10 mouse cellular contexts compared by ENCODE assay signal in the genomic region with DNA sequence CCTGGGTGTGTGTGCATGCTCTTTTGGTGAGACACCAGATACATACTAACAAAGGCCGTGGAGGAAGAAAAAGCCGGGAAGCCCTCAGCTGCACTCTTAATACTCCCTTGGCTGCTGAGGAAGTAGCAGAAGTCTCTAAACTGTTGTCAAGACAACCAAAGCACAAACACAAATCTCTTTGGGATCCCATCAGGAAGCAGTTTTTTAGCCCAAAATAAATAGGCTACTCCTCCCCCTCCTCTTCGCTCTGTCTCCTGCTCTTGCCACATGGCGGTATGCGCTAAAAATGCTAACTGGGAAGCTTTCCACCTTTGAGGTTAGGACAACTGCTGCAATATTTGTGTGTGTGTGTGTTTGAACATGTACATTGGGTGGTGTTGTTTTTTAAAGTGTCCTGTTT. TPM values are rescaled to one million over a fixed set of nuclear protein-coding genes. Genes with fewer than 3 reads are reported as not detected.
DNase-seq lines count a peak whose midpoint lies in the region; ATAC-seq and TF ChIP-seq lines count a peak whose summit lies in the region.
"Had no signal": no experiment of that assay in that cellular context is flagged by ENCODE, and none has a peak within 500 bp of the region (broad histone marks: within the 10 kb centered on the region; RNA-seq: fewer than 3 reads in every experiment).

No protein-coding gene starts in this region.

- no peak for TF ChIP-seq POLR2A in liver, adult 2 months (IDR thresholded peaks at IDR 0.05; ENCODE audit: extremely low read depth, insufficient read depth, low read length)

- DNase-seq in cerebellum, adult 9-10 months: peak; percentile 45
- DNase-seq in cerebellum, adult 11-12 months: no peak
- DNase-seq in liver, adult 2 months (ENCODE audit: extremely low read depth, low read depth, low spot score): peak; percentile 26
- DNase-seq in liver, embryonic 11.5 days (ENCODE audit: low spot score): no peak
- DNase-seq in left cerebral cortex, adult 2 months (ENCODE audit: extremely low spot score in 1 of 2, low spot score in 2 of 2): peak; percentile 23 to 32
- no peak for DNase-seq in urinary bladder, postnatal 25 days (ENCODE audit: low spot score)

- no peaks in the 10 kb centered on the region for H3K9me3 ChIP-seq in liver, embryonic 11.5 days (ENCODE audit: control insufficient read depth, low read length)
- H3K9me3 ChIP-seq in neural tube, embryonic 14.5 days (ENCODE audit: control insufficient read depth, low read length): no peaks in the 10 kb centered on the region
- H3K9me3 ChIP-seq in intestine, embryonic 15.5 days: no peaks in the 10 kb centered on the region
- H3K9me3 ChIP-seq: heart, embryonic 15.5 days; lung, embryonic 15.5 days had no signal

- intact Hi-C loops in left cerebral cortex, adult 2 months (cut with DNase I): no loop called here

- no peak for TF ChIP-seq CTCF in liver, adult 2 months (IDR thresholded peaks at IDR 0.05; ENCODE audit: low read depth, low read length)
- TF ChIP-seq CTCF in left cerebral cortex, adult 2 months (IDR thresholded peaks at IDR 0.05): no peak

- no peak for ATAC-seq in liver, embryonic 11.5 days (replicated peaks; ENCODE audit: low FRiP score)
- ATAC-seq in neural tube, embryonic 14.5 days (ENCODE audit: low read depth): no peak
- no peak for ATAC-seq in intestine, embryonic 15.5 days

- no peak overlapping the region for H3K4me3 ChIP-seq in liver, adult 2 months (ENCODE audit: insufficient read depth, low read depth, low read length)
- H3K4me3 ChIP-seq in liver, embryonic 11.5 days (ENCODE audit: low read depth, low read length): no peak overlapping the region
- 0 out of 2 replicates have a peak overlapping the region, but pooled peaks have one; percentile 6 for H3K4me3 ChIP-seq in left cerebral cortex, adult 2 months
- no peak overlapping the region for H3K4me3 ChIP-seq in neural tube, embryonic 14.5 days (ENCODE audit: low read depth, low read length)
- H3K4me3 ChIP-seq in intestine, embryonic 15.5 days (replicated peaks): no peak overlapping the region
- H3K4me3 ChIP-seq: heart, embryonic 15.5 days; lung, embryonic 15.5 days had no signal

- H3K4me2 ChIP-seq in liver, embryonic 11.5 days: no peak overlapping the region
- no peak overlapping the region for H3K4me2 ChIP-seq in neural tube, embryonic 14.5 days (ENCODE audit: low read depth, low read length)
- H3K4me2 ChIP-seq in intestine, embryonic 15.5 days (replicated peaks): no peak overlapping the region
- H3K4me2 ChIP-seq: heart, embryonic 15.5 days; lung, embryonic 15.5 days had no signal

- no peaks in the 10 kb centered on the region for H3K27me3 ChIP-seq in liver, adult 2 months (ENCODE audit: control insufficient read depth, insufficient read depth, low read length)
- peaks cover 21% of the 10 kb centered on the region for H3K27me3 ChIP-seq in liver, embryonic 11.5 days (replicated peaks; ENCODE audit: control insufficient read depth, insufficient read depth, low read length)
- no peaks in the 10 kb centered on the region for H3K27me3 ChIP-seq in neural tube, embryonic 14.5 days (ENCODE audit: control insufficient read depth, insufficient read depth, low read length)
- no peaks in the 10 kb centered on the region for H3K27me3 ChIP-seq in intestine, embryonic 15.5 days (replicated peaks)
- H3K27me3 ChIP-seq: heart, embryonic 15.5 days; lung, embryonic 15.5 days had no signal

- no peaks in the 10 kb centered on the region for H3K36me3 ChIP-seq in liver, adult 2 months (ENCODE audit: control insufficient read depth, insufficient read depth, low read length)
- no peaks in the 10 kb centered on the region for H3K36me3 ChIP-seq in liver, embryonic 11.5 days (ENCODE audit: control insufficient read depth, insufficient read depth, low read length)
- H3K36me3 ChIP-seq in neural tube, embryonic 14.5 days (ENCODE audit: control insufficient read depth, insufficient read depth, low read length): no peaks in the 10 kb centered on the region
- no peaks in the 10 kb centered on the region for H3K36me3 ChIP-seq in intestine, embryonic 15.5 days
- H3K36me3 ChIP-seq: heart, embryonic 15.5 days; lung, embryonic 15.5 days had no signal

- peaks cover 5% of the 10 kb centered on the region; the same call in 1 of the 2 replicates for H3K79me2 ChIP-seq in liver, adult 2 months (ENCODE audit: control insufficient read depth, insufficient read depth, low read length)

- no peak overlapping the region for H3K9ac ChIP-seq in liver, adult 2 months (ENCODE audit: low read depth, low read length)
- H3K9ac ChIP-seq in liver, embryonic 11.5 days (ENCODE audit: low read depth, low read length): no peak overlapping the region
- H3K9ac ChIP-seq in neural tube, embryonic 14.5 days (replicated peaks; ENCODE audit: low read depth, low read length): no peak overlapping the region
- no peak overlapping the region for H3K9ac ChIP-seq in intestine, embryonic 15.5 days
- H3K9ac ChIP-seq: heart, embryonic 15.5 days; lung, embryonic 15.5 days had no signal

- H3K4me1 ChIP-seq in liver, adult 2 months (ENCODE audit: control insufficient read depth, insufficient read depth, low read length): peaks cover 5% of the 10 kb centered on the region; the same call in 1 of the 2 replicates
- H3K4me1 ChIP-seq in liver, embryonic 11.5 days (replicated peaks; ENCODE audit: control insufficient read depth, insufficient read depth, low read length): peaks cover 9% of the 10 kb centered on the region; the same call in 1 of the 2 replicates
- H3K4me1 ChIP-seq in neural tube, embryonic 14.5 days (ENCODE audit: control insufficient read depth, insufficient read depth, low read length): peaks cover 40% of the 10 kb centered on the region
- H3K4me1 ChIP-seq in intestine, embryonic 15.5 days (replicated peaks): peaks cover 18% of the 10 kb centered on the region

- H3K27ac ChIP-seq in liver, adult 2 months (replicated peaks; ENCODE audit: insufficient read depth, low read depth, low read length): 0 out of 2 replicates have a peak overlapping the region, but pooled peaks have one; percentile 35
- no peak overlapping the region for H3K27ac ChIP-seq in liver, embryonic 11.5 days (ENCODE audit: low read depth, low read length)
- H3K27ac ChIP-seq in left cerebral cortex, adult 2 months: peak overlapping the region; percentile 70
- peak overlapping the region; percentile 48; the same call in 1 of the 2 replicates for H3K27ac ChIP-seq in neural tube, embryonic 14.5 days (ENCODE audit: low read depth, low read length)
- no peak overlapping the region for H3K27ac ChIP-seq in intestine, embryonic 15.5 days
- H3K27ac ChIP-seq: heart, embryonic 15.5 days; lung, embryonic 15.5 days had no signal

- 44% methylated on average over 5 of the region's 5 CpGs for WGBS in liver, adult 2 months
- WGBS in liver, embryonic 11.5 days: 84% methylated on average over 5 of the region's 5 CpGs
- WGBS in neural tube, embryonic 14.5 days: 34% methylated on average over 5 of the region's 5 CpGs
- WGBS in intestine, embryonic 15.5 days: 54% methylated on average over 5 of the region's 5 CpGs

RNA-seq across cellular contexts. Expression of a gene that starts 4.1 kb away (rescaled TPM):
- total RNA-seq in liver, adult 2 months (2014; rRNA removed): 5.4 and 6.8 TPM in 2 replicates
- 2.2 and 3.5 TPM in 2 replicates for polyA plus RNA-seq in liver, adult 2 months (2012; rRNA removed)
- 16.3 and 17.1 TPM in 2 replicates for polyA plus RNA-seq in liver, embryonic 11.5 days (2014; fragmentation: Nextera tagmentation; extraction: Ambion mirVana)
- 10 to 100 TPM; 53.6 to 54.7 TPM for total RNA-seq in left cerebral cortex, adult 2 months (2021)
- polyA plus RNA-seq in neural tube, embryonic 14.5 days (2014; fragmentation: Nextera tagmentation; extraction: Ambion mirVana): 70.8 and 81.4 TPM in 2 replicates
- polyA plus RNA-seq in intestine, embryonic 15.5 days (2015; fragmentation: Nextera tagmentation; extraction: Ambion mirVana): 26.6 and 32.5 TPM in 2 replicates

RNA-seq across cellular contexts. Expression of a gene that starts 13.9 kb away (rescaled TPM):
- 12.6 and 15.1 TPM in 2 replicates for total RNA-seq in liver, adult 2 months (2014; rRNA removed)
- polyA plus RNA-seq in liver, adult 2 months (2012; rRNA removed): 13.1 and 15.1 TPM in 2 replicates
- 25.5 and 28.0 TPM in 2 replicates for polyA plus RNA-seq in liver, embryonic 11.5 days (2014; fragmentation: Nextera tagmentation; extraction: Ambion mirVana)
- 10 to 100 TPM; 46.5 to 52.5 TPM for total RNA-seq in left cerebral cortex, adult 2 months (2021)
- polyA plus RNA-seq in neural tube, embryonic 14.5 days (2014; fragmentation: Nextera tagmentation; extraction: Ambion mirVana): 44.4 and 52.2 TPM in 2 replicates
- polyA plus RNA-seq in intestine, embryonic 15.5 days (2015; fragmentation: Nextera tagmentation; extraction: Ambion mirVana): 32.5 and 35.1 TPM in 2 replicates

Comparison
In these comparisons a context has a peak if more than half of its experiments do, and no peak if none do; other contexts are left out.
1. DNase-seq: peak in cerebellum, adult 9-10 months (single experiment), liver, adult 2 months (single experiment) and left cerebral cortex, adult 2 months (2 of 2); none in cerebellum, adult 11-12 months (single experiment), liver, embryonic 11.5 days (single experiment) and urinary bladder, postnatal 25 days (single experiment).
2. H3K27ac ChIP-seq: peak in liver, adult 2 months (single experiment), left cerebral cortex, adult 2 months (single experiment) and neural tube, embryonic 14.5 days (single experiment); none in liver, embryonic 11.5 days (single experiment) and intestine, embryonic 15.5 days (single experiment).